Mouse (Mus musculus) layer of hippocampus, postnatal 14 days (tissue): ENCODE data around the gene Ppwd1. TPM values are rescaled to one million over a fixed set of nuclear protein-coding genes. Genes with fewer than 3 reads are reported as not detected.
A peak's percentile ranks its signal among the peaks of the same experiment; 100 is the strongest.
"Not testable (repeated sequence)": the region's sequence is repeated elsewhere in the genome, so short reads cannot be mapped to it uniquely, and the experiment has no call there.

ENCODE experiments used
- DNase-seq, 2 experiments: peaks; one replicate each; pipeline ENCODE4 v3.0.0; 2021 to 2022; ENCODE audit warnings: low spot score in 2 of 2, mixed read lengths in 1 of 2
- long read RNA-seq, 2 experiments: library from polyadenylated mRNA; stranded (forward); transcript quantifications; one replicate each; pipeline ENCODE4 v2.0.0; 2021
- total RNA-seq, 2 experiments: library from RNA; stranded (reverse); gene quantifications; 2 replicates each; pipeline ENCODE4 v1.2.3; 2021

Gene Ppwd1
- 10 to 100 TPM; 11.5 to 14.0 TPM for total RNA-seq
- long read RNA-seq, experiment 1, transcript Ppwd1-201 (11 exons, 2,342 nt): major isoform, 5 of 8 reads
- long read RNA-seq, experiment 1, partial matches to known transcripts: 0 of 8 reads
- long read RNA-seq, experiment 1, other reads (novel, unspliced or antisense): 3 of 8 reads
- long read RNA-seq, experiment 2, transcript Ppwd1-201 (11 exons, 2,342 nt): major isoform, 8 of 11 reads
- long read RNA-seq, experiment 2, partial matches to known transcripts: 0 of 11 reads
- long read RNA-seq, experiment 2, other reads (novel, unspliced or antisense): 3 of 11 reads

GRCm38 (mm10) chr13:104228384-104229066 lies at the start of gene Ppwd1, which contains the start of gene Cenpk:
Gene Ppwd1, minus strand, starts transcription at chr13:104228843.
Gene Cenpk, plus strand, starts transcription at chr13:104228611.
- DNase-seq: peak; percentile 97 to 98

- DNase-seq: no peak
These were observed 30.4 kb upstream of the Ppwd1 start for GRCm38 (mm10) chr13:104258997-104259396.

GRCm38 (mm10) chr13:104229181-104229580 lies 538 bp upstream of the Ppwd1 start:
- no peak for DNase-seq

- no peak for DNase-seq
These were observed 1.2 kb downstream of the Ppwd1 start for GRCm38 (mm10) chr13:104227478-104227877.

- no peak for DNase-seq
These were observed 24.3 kb downstream of the Ppwd1 start for GRCm38 (mm10) chr13:104204313-104204712.

GRCm38 (mm10) chr13:104195891-104196290 lies 32.8 kb downstream of the Ppwd1 start:
- not testable (repeated sequence) for DNase-seq

- no peak for DNase-seq
These were observed 41.3 kb downstream of the Ppwd1 start for GRCm38 (mm10) chr13:104187357-104187756.

GRCm38 (mm10) chr13:104179176-104179888 lies 49.3 kb downstream of the Ppwd1 start:
- DNase-seq: no peak

- DNase-seq: peak; percentile 96 to 99
These were observed 50.0 kb downstream of the Ppwd1 start, which contains the start of gene Trim23 for GRCm38 (mm10) chr13:104178650-104179121. Gene Trim23, plus strand, starts transcription at chr13:104178797.

GRCm38 (mm10) chr13:104177796-104178649 lies 50.6 kb downstream of the Ppwd1 start, which contains the start of gene Trappc13:
Gene Trappc13, minus strand, starts transcription at chr13:104178469.
- DNase-seq: peak in 1 of 2 experiments; percentile 90

GRCm38 (mm10) chr13:104176874-104177273 lies 51.8 kb downstream of the Ppwd1 start:
- DNase-seq: no peak

GRCm38 (mm10) chr13:104172498-104172897 lies 56.1 kb downstream of the Ppwd1 start:
- no peak for DNase-seq

GRCm38 (mm10) chr13:104171711-104172110 lies 56.9 kb downstream of the Ppwd1 start:
- DNase-seq: no peak

- DNase-seq: no peak
These were observed 73.0 kb downstream of the Ppwd1 start for GRCm38 (mm10) chr13:104155686-104156085.

Other genes starting within 250 kb of the Ppwd1 start
- 10 to 100 TPM; 31.7 to 33.0 TPM for gene Nln, start 119.2 kb downstream of the Ppwd1 start, total RNA-seq
- 10 to 100 TPM; 68.5 to 69.4 TPM for gene Sgtb, start 119.1 kb downstream of the Ppwd1 start, total RNA-seq
- gene Trappc13, start 50.4 kb downstream of the Ppwd1 start, total RNA-seq: 10 to 100 TPM; 48.6 to 49.6 TPM
- 10 to 100 TPM; 57.3 to 58.2 TPM for gene Trim23, start 50.0 kb downstream of the Ppwd1 start, total RNA-seq
- gene Cenpk, start 232 bp downstream of the Ppwd1 start, total RNA-seq: 1 to 10 TPM; 1.7 to 1.9 TPM
- 1 to 10 TPM; 3.7 to 4.1 TPM for gene Adamts6, start 59.0 kb upstream of the Ppwd1 start, total RNA-seq